Mouse (Mus musculus): Measurements from ENCODE around the gene Cyb5rl.

DNA sequence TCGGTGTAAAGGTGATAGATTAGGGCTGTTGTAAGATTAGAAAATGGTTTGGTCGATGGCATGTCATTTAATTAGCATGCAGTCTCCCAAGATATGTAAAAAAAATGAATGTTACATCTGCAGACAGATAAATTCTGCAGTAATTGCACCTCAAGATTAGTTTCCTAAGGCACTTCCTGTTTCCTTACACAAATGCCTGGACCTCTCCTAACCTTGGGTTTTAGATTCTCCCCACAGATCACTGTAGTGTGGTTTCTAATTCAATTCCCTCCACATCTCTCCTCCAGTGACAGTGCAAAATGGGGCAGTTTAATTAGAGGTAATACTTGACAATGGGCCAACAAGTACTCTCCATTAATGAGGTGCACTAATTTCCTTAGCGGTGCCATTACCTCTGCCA, 3.6 kb upstream of the Cyb5rl start:
- TF ChIP-seq CTCF (IDR thresholded peaks at IDR 0.05; ENCODE audit: borderline replicate concordance, control insufficient read depth, extremely low read depth, insufficient read depth, low read length, poor library complexity) (no peak), POLR2A (IDR thresholded peaks at IDR 0.05; ENCODE audit: control insufficient read depth, extremely low read depth, insufficient read depth, low read length, poor library complexity) (no peak)

Data from thymus, adult 2 months (tissue).